Mouse (Mus musculus) erythroblast, embryonic 14.5 days (primary cell): ENCODE results near the gene Plekhg5.

ENCODE experiments used
- GATA1 ChIP-seq: IDR thresholded peaks from 2 replicates; pipeline ENCODE4 v1.6.1; 2012; ENCODE audit warnings: low read length, inconsistent platforms, mixed read lengths
- TAL1 ChIP-seq: IDR thresholded peaks from 3 replicates; pipeline ENCODE4 v1.6.1; 2012; ENCODE audit warnings: low read length, inconsistent platforms, mixed read lengths

GRCm38 (mm10) chr4:152134507-152134906 is 62.2 kb downstream of the Plekhg5 start:
- TF ChIP-seq GATA1 (no peak), TAL1 (no peak)
